Mouse (Mus musculus) testis, postnatal 10 days (tissue): Measurements from ENCODE around the gene Copz1.
A peak's percentile ranks its signal among the peaks of the same experiment; 100 is the strongest.

ENCODE experiments used
- DNase-seq: peaks from one replicate; pipeline ENCODE4 v3.0.0; 2021; ENCODE audit warnings: low spot score

Copz1 gene

DNA sequence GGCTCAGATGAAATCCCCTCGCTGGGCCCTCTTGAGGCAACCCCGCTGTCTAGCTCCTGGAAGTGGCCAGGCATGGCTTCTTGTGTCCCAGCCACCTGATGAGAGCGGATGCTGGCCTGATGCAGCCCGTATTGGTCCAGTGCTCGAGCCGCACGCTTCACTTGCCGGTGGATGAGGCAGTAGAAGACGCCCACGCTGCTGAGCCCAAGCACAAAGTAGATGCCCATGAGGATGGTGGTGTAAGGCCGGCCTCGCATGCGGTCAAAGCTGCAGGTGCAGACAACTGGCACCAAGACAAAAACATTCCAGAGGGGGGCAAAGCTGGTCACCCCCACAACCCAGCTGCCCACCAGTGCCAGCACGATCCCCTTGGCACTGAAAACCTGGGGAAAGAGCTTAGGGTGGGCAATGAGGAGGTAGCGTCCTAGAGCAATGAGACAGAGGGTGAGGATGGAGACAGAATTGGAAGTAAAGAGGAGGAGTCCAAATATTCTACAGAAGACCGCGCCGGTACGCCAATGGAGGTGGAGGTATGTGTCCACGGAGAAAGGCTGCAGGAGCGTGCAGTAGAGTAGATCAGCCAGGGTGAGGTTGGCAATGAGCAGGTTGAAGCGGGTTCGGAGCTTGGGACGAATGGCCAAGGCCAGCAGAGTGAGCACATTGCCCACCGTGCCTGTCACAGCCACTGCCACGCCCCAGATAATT is 36.5 kb downstream of the Copz1 start:
- DNase-seq = peak; percentile 44

DNA sequence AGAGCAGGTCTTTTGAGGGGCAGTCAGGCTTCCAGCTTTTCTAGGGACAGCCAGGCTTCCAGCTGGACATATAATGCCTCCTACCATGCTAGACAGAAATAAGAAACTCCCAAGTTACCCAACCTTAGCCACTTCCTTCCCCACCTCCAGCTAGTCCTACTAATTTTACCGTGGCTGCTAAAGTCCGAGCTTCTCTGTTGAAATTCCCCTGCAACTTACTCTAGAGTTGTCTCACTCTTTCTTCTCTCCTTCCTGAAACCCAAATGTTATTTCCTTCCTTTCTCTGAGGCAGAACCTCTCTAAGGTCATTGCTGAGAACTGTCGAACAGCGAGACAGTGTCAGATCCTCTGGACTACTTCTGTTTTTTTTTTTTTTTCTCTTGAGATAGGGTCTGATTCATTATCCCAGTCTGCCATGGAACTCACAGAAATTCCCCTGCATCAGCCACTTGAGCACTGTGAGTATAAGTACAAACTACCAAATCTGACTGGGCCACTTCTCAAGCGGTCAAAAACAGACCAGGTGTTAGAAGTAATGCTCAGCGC is 37.9 kb downstream of the Copz1 start, which contains the start of gene Gpr84:
TSS of gene Gpr84 (minus strand) at position 248 of the 546 bp plus-strand sequence.
- DNase-seq = no peak

DNA sequence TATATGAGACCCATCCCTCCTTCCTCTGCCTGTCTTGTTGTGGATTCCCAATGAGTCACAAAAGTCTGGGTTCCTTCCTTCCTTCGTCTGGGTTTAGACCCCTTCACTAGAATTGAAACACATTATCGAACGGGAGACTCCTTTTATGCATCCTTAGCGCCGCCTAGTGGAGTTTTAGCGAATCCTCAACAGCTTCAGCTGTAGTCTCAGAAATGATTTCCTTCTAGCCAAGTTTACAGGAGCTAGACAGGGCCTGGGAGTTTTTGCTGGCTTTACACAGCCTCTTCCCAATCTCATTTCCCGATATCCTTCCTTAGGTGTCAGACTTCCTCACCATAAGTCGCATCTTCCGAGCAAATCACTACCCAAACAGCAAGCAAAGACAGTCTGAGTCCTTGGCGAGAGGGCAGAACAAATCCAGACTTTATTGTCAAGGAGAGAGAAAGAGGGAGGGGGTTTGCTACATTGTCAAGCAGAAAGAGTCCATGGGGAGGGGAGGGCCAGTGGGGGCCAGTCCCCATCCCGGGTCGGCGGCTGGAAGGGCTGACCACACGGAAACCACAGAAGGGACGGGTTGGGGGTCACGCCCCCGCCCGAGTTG is 41.1 kb downstream of the Copz1 start:
- peak; percentile 62 for DNase-seq

GRCm38 (mm10) chr15:103314181-103314580 is 41.7 kb downstream of the Copz1 start:
- DNase-seq = peak; percentile 55

DNA sequence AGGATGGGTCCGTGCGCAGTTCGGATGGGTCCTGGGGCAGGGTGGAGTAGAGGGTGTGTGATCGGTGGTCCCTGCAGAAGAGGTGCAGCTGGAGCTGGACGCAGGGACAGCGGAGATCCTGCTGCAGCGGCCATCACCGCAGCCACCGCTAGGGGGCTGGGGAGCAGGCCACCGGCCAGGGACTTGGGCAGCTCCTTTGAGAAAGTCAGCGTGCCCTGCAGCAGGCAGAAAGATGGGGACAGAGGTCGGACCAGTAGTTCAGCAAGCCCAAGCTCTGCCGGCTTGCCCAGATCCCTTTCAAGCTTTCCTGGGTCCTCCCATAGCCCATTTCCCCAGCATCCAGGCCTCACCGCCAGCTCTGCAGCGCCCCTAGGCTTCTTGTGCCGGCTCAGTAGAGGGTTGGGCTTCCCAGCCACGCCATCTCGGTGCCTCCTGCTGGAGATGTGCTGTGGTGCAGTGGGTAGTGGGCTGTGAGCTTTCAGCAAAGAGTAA is 42.5 kb downstream of the Copz1 start:
- DNase-seq = peak; percentile 89

GRCm38 (mm10) chr15:103315979-103316776 is 43.7 kb downstream of the Copz1 start:
- DNase-seq = peak; percentile 77

- no peak for DNase-seq
These were observed 44.6 kb downstream of the Copz1 start for GRCm38 (mm10) chr15:103317120-103317519.

GRCm38 (mm10) chr15:103317731-103318130 is 45.2 kb downstream of the Copz1 start:
- DNase-seq = no peak

- no peak for DNase-seq
These were observed 45.8 kb downstream of the Copz1 start for GRCm38 (mm10) chr15:103318201-103318816.

DNA sequence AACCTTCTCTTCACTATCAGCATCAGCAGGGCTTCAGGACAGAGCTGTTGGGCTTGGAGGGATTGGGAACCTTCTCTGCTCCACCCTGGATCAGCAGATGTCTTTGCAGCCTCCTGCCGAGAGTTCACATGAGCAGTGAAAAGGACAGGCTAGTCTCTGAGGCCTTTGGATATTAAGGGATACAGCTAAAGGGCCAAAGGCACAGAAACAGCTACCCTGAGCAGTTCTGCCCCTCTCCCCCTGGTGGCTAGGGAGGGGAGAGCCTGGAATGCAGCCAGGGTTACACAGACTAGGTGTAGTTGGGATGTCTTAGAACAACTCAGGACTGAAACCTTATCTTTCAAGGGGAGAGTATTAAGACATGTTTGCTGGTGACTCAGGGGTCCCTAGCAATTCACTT is 48.6 kb downstream of the Copz1 start:
- DNase-seq = peak; percentile 69

DNA sequence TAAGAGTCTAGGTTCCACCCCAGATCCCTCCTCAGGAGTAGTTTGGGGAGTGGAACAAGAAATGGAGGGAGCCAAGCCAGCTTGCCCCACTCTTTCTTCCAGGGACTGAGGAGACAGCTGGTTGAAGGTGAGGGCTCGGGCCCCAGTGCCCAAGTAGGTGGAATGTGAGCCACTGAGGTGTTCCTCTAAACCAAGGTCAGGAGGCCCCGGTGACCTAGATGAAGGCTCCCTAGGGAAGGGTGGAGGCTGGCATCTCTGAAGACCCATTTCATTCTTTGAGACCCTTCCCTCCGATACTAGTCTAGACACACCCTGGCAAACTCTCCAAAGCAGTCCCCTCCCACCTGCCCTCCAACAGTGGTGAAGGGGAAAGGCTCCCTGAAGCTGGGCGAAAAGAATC is 49.9 kb downstream of the Copz1 start:
- DNase-seq = no peak

DNA sequence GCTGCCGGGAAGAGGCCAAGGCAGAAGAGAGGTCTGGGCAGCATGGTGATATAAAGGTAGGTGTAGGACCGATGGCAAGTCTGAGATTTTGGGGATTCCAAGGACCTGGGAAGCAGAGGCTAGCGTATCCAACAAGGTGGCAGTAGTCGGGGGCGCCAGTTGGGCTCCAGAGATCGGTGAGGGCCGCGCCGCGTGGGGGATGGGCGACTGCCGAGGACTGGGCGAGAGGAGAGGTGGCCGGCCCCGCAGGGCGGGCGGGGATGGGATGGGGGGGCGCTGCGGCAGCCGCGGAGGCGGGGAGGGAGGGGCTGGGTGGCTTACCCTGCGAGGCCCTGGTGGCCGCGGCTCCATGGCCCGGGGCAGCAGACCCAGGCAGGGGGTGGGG is 50.5 kb downstream of the Copz1 start:
- peak; percentile 86 for DNase-seq

DNA sequence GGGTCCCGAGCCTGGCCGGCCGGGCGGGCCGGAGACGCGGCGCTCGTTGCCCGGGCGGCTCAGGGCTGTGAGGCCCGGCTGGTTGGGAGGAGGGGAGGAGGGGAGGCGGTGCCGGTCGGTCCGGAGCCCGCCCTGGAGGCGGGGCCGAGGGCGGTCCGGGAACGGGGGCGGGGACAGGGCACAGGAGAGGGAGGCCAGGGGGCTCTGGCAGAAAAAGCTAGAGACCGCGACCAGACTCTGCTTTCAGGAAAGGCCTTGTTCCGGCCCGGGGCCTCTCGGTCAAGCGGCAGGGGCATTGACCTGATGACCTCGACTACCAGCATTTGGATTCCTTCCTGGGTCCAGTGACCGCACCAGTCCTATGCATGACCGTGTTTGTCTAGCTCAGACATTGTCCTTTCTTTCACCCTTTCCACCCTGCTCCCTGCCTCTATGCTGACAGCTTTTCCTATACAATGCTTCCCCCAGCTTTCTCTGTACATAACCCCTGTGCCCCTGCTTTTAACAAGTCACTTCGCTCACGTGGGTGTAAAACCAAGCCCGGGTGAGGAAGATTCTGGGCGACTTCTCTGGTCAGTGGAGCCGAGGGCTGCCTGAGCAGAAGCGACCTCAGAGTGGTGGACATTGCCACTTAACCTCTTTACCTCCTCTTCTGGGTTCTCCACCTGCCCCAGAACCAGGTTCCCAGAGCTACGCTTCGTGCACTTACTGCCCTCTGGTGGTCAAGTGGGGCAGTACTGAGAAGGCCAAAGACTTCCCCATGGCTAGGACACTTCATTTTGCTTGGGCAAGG is 51.1 kb downstream of the Copz1 start:
- peak; percentile 96 for DNase-seq

DNA sequence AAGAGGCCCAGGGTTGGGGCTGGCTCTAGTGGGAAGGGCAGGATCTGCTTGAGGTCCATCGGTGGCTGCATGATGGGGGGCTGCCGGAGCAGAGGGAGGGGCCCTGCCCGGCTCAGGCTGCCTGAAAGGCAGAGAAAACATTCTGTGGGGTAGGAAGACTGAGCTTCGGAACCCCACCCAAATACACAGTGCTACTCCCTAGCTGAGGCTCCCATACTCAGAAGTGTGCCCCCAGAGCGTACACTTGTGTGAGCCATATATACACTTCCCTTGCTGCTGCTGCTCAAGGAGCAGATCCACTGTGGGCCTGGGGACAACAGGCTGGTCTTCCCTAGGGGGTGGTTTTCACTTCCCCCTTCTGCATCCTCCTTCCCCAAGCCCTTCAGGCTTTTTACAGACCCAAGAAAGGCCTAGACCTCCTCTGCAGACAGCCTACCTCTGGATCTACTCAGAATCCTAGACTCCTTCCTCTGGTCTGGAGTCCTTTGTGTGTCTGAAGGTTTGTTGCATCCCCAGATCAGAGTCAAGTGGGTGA is 60.6 kb downstream of the Copz1 start:
- no peak for DNase-seq

- DNase-seq = no peak
These were observed 61.2 kb downstream of the Copz1 start for GRCm38 (mm10) chr15:103333738-103334137.

- no peak for DNase-seq
These were observed 61.7 kb downstream of the Copz1 start for GRCm38 (mm10) chr15:103334194-103334593.

DNA sequence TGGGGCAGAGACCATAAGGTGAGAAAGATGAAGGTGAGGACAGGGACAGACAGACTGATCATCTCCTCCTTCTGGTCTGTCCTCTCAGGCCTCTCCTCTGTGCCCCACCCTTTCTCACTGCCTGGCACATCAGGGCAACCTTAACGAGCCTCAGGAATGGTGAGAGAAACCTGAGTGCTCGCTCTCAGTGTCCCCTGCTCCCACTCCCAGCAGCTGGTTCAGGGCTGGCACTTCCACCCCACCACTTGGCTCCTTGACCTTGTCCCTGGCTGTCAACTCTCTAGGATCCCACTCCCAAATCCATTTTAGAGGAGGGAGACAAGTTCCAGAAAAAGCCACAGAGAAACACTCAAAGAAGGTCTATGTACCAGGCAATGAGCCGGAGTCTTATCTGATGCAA is 62.5 kb downstream of the Copz1 start:
- DNase-seq = no peak

GRCm38 (mm10) chr15:103335488-103336235 is 63.1 kb downstream of the Copz1 start:
- no peak for DNase-seq

GRCm38 (mm10) chr15:103336996-103337667 is 64.6 kb downstream of the Copz1 start:
- no peak for DNase-seq

- no peak for DNase-seq
These were observed 66.3 kb downstream of the Copz1 start for GRCm38 (mm10) chr15:103338829-103339165.
